Mouse (Mus musculus): Measurements from ENCODE around the gene Rbfox1.
A peak's percentile ranks its signal among the peaks of the same experiment; 100 is the strongest.

Rbfox1 gene

GRCm38 (mm10) chr16:6503573-6504331 is 618.6 kb downstream of the Rbfox1 start:
- DNase-seq, result peak; percentile 14

- DNase-seq, result no peak
Observed at GRCm38 (mm10) chr16:6508924-6509323, 623.8 kb downstream of the Rbfox1 start.

- no peak for DNase-seq
Observed at GRCm38 (mm10) chr16:6519474-6519873, 634.3 kb downstream of the Rbfox1 start.

GRCm38 (mm10) chr16:6525507-6526170 is 640.5 kb downstream of the Rbfox1 start:
- DNase-seq, result no peak

- no peak for DNase-seq
Observed at GRCm38 (mm10) chr16:6531459-6531858, 646.3 kb downstream of the Rbfox1 start.

GRCm38 (mm10) chr16:6532077-6532995 is 647.2 kb downstream of the Rbfox1 start:
- DNase-seq, result no peak

- no peak for DNase-seq
Observed at GRCm38 (mm10) chr16:6555776-6556175, 670.6 kb downstream of the Rbfox1 start.

- no peak for DNase-seq
Observed at GRCm38 (mm10) chr16:6557726-6558125, 672.6 kb downstream of the Rbfox1 start.

GRCm38 (mm10) chr16:6584700-6585099 is 699.5 kb downstream of the Rbfox1 start:
- DNase-seq, result no peak

- no peak for DNase-seq
Observed at GRCm38 (mm10) chr16:6585204-6585603, 700.0 kb downstream of the Rbfox1 start.

- no peak for DNase-seq
Observed at GRCm38 (mm10) chr16:6616526-6616925, 731.4 kb downstream of the Rbfox1 start.

GRCm38 (mm10) chr16:6640330-6640729 is 755.2 kb downstream of the Rbfox1 start:
- DNase-seq, result no peak

GRCm38 (mm10) chr16:6646941-6647340 is 761.8 kb downstream of the Rbfox1 start:
- no peak for DNase-seq

- no peak for DNase-seq
Observed at GRCm38 (mm10) chr16:6648753-6649152, 763.6 kb downstream of the Rbfox1 start.

GRCm38 (mm10) chr16:6658594-6658993 is 773.4 kb downstream of the Rbfox1 start:
- DNase-seq, result no peak

- DNase-seq, result no peak
Observed at GRCm38 (mm10) chr16:6686076-6686757, 801.1 kb downstream of the Rbfox1 start.

GRCm38 (mm10) chr16:6704847-6705246 is 819.7 kb downstream of the Rbfox1 start:
- DNase-seq, result no peak

GRCm38 (mm10) chr16:6712341-6712740 is 827.2 kb downstream of the Rbfox1 start:
- no peak for DNase-seq

GRCm38 (mm10) chr16:6715245-6715644 is 830.1 kb downstream of the Rbfox1 start:
- DNase-seq, result no peak

- no peak for DNase-seq
Observed at GRCm38 (mm10) chr16:6716214-6716911, 831.2 kb downstream of the Rbfox1 start.

GRCm38 (mm10) chr16:6719027-6719426 is 833.9 kb downstream of the Rbfox1 start:
- no peak for DNase-seq

GRCm38 (mm10) chr16:6732646-6733045 is 847.5 kb downstream of the Rbfox1 start:
- DNase-seq, result no peak

Data from thymus, postnatal 25 days (tissue).